Mouse (Mus musculus): ENCODE data around the gene Zfp688. TPM values are rescaled to one million over a fixed set of nuclear protein-coding genes. Genes with fewer than 3 reads are reported as not detected.
"Not testable (repeated sequence)": the region's sequence is repeated elsewhere in the genome, so short reads cannot be mapped to it uniquely, and the experiment has no call there.

Zfp688 gene
- polyA plus RNA-seq, 1 experiment from 2014 or later: 23.0 TPM

GRCm38 (mm10) chr7:127378310-127378921, 43.5 kb downstream of the Zfp688 start:
- no peak for ATAC-seq (ENCODE audit: borderline replicate concordance, extremely low read depth, low FRiP score, low TSS enrichment)
- peaks cover 5% of the 10 kb centered on the region; the same call in 1 of the 2 replicates for H3K4me1 ChIP-seq
- H3K27me3 ChIP-seq: no peaks in the 10 kb centered on the region
- H3K27ac ChIP-seq: no peak overlapping the region
- no peaks in the 10 kb centered on the region for H3K9me3 ChIP-seq
- 67% methylated on average over 6 of the region's 6 CpGs for WGBS
- H3K4me2 ChIP-seq: no peak overlapping the region
- H3K4me3 ChIP-seq: no peak overlapping the region
- H3K36me3 ChIP-seq: peaks cover 14% of the 10 kb centered on the region; the same call in 1 of the 2 replicates
- no peak overlapping the region for H3K9ac ChIP-seq

GRCm38 (mm10) chr7:127375271-127376245, 46.3 kb downstream of the Zfp688 start, which contains the start of gene Zfp747:
TSS of gene Zfp747 (minus strand) at chr7:127376050.
- not testable (repeated sequence) for H3K9me3 ChIP-seq, H3K27me3 ChIP-seq, H3K36me3 ChIP-seq, H3K4me1 ChIP-seq
- H3K27ac ChIP-seq: peak within 1 kb of the TSS; percentile 78
- H3K9ac ChIP-seq: peak within 1 kb of the TSS; percentile 80
- peak within 1 kb of the TSS; percentile 69 for H3K4me3 ChIP-seq
- peak; percentile 93 for ATAC-seq (ENCODE audit: borderline replicate concordance, extremely low read depth, low FRiP score, low TSS enrichment)
- peak within 1 kb of the TSS; percentile 72 for H3K4me2 ChIP-seq
- WGBS: under 1% methylated on average over 49 of the region's 49 CpGs

GRCm38 (mm10) chr7:127371870-127372269, 50.0 kb downstream of the Zfp688 start:
- not testable (repeated sequence) for H3K9ac ChIP-seq; H3K27ac ChIP-seq; H3K4me3 ChIP-seq; H3K4me1 ChIP-seq; ATAC-seq (ENCODE audit: borderline replicate concordance, extremely low read depth, low FRiP score, low TSS enrichment); H3K27me3 ChIP-seq; H3K4me2 ChIP-seq; H3K36me3 ChIP-seq; H3K9me3 ChIP-seq
- 73% methylated on average over 3 of the region's 3 CpGs for whole genome bisulfite sequencing

GRCm38 (mm10) chr7:127371213-127371612, 50.7 kb downstream of the Zfp688 start:
- Histone ChIP-seq H3K27ac (no peak overlapping the region), H3K36me3 (peaks cover 10% of the 10 kb centered on the region; the same call in 1 of the 2 replicates), H3K4me2 (no peak overlapping the region), H3K4me1 (peaks cover 5% of the 10 kb centered on the region; the same call in 1 of the 2 replicates), H3K9ac (no peak overlapping the region), H3K27me3 (no peaks in the 10 kb centered on the region), H3K9me3 (no peaks in the 10 kb centered on the region), H3K4me3 (no peak overlapping the region)
- 72% methylated on average over 2 of the region's 2 CpGs for WGBS
- no peak for ATAC-seq (ENCODE audit: borderline replicate concordance, extremely low read depth, low FRiP score, low TSS enrichment)

Other genes starting within 250 kb of the Zfp688 start
- gene Cd2bp2, start 226.0 kb downstream of the Zfp688 start, polyA plus RNA-seq (2015; fragmentation: Nextera tagmentation; extraction: Ambion mirVana): 61.7 and 63.6 TPM in 2 replicates
- gene Tbc1d10b, start 213.6 kb downstream of the Zfp688 start, polyA plus RNA-seq (2015; fragmentation: Nextera tagmentation; extraction: Ambion mirVana): 27.0 and 29.8 TPM in 2 replicates
- 14.0 and 21.2 TPM in 2 replicates for gene Mylpf, start 213.2 kb downstream of the Zfp688 start, polyA plus RNA-seq (2015; fragmentation: Nextera tagmentation; extraction: Ambion mirVana)
- gene Zfp553, start 189.0 kb downstream of the Zfp688 start, polyA plus RNA-seq (2015; fragmentation: Nextera tagmentation; extraction: Ambion mirVana): 36.8 and 37.4 TPM in 2 replicates
- 21.7 and 28.9 TPM in 2 replicates for gene Sept1, start 188.9 kb downstream of the Zfp688 start, polyA plus RNA-seq (2015; fragmentation: Nextera tagmentation; extraction: Ambion mirVana)
- 61.9 and 63.0 TPM in 2 replicates for gene Zfp771, start 177.8 kb downstream of the Zfp688 start, polyA plus RNA-seq (2015; fragmentation: Nextera tagmentation; extraction: Ambion mirVana)
- 161 and 190 TPM in 2 replicates for gene Dctpp1, start 161.4 kb downstream of the Zfp688 start, polyA plus RNA-seq (2015; fragmentation: Nextera tagmentation; extraction: Ambion mirVana)
- gene Sephs2, start 148.0 kb downstream of the Zfp688 start, polyA plus RNA-seq (2015; fragmentation: Nextera tagmentation; extraction: Ambion mirVana): 66.9 and 69.3 TPM in 2 replicates
- 1.4 and 2.3 TPM in 2 replicates for gene Itgal, start 125.8 kb downstream of the Zfp688 start, polyA plus RNA-seq (2015; fragmentation: Nextera tagmentation; extraction: Ambion mirVana)
- gene Zfp768, start 76.5 kb downstream of the Zfp688 start, polyA plus RNA-seq (2015; fragmentation: Nextera tagmentation; extraction: Ambion mirVana): 16.8 and 18.1 TPM in 2 replicates
- gene Zfp747, start 46.0 kb downstream of the Zfp688 start, polyA plus RNA-seq (2015; fragmentation: Nextera tagmentation; extraction: Ambion mirVana): 9.5 TPM in 2 replicates
- 7.3 and 7.9 TPM in 2 replicates for gene 9130019O22Rik, start 34.9 kb downstream of the Zfp688 start, polyA plus RNA-seq (2015; fragmentation: Nextera tagmentation; extraction: Ambion mirVana)
- 6.7 and 7.0 TPM in 2 replicates for gene E430018J23Rik, start 28.4 kb downstream of the Zfp688 start, polyA plus RNA-seq (2015; fragmentation: Nextera tagmentation; extraction: Ambion mirVana)
- 9.0 and 10.0 TPM in 2 replicates for gene Zfp764, start 15.2 kb downstream of the Zfp688 start, polyA plus RNA-seq (2015; fragmentation: Nextera tagmentation; extraction: Ambion mirVana)
- gene Zfp689, start 27.1 kb upstream of the Zfp688 start, polyA plus RNA-seq (2015; fragmentation: Nextera tagmentation; extraction: Ambion mirVana): 6.4 and 6.5 TPM in 2 replicates
- gene Prr14, start 37.5 kb upstream of the Zfp688 start, polyA plus RNA-seq (2015; fragmentation: Nextera tagmentation; extraction: Ambion mirVana): 37.1 and 40.4 TPM in 2 replicates
- 12.2 and 13.3 TPM in 2 replicates for gene Fbrs, start 57.1 kb upstream of the Zfp688 start, polyA plus RNA-seq (2015; fragmentation: Nextera tagmentation; extraction: Ambion mirVana)
- 51.2 and 63.7 TPM in 2 replicates for gene Srcap, start 89.9 kb upstream of the Zfp688 start, polyA plus RNA-seq (2015; fragmentation: Nextera tagmentation; extraction: Ambion mirVana)
- gene Gm42715, start 97.5 kb upstream of the Zfp688 start, polyA plus RNA-seq (2015; fragmentation: Nextera tagmentation; extraction: Ambion mirVana): 13.8 and 15.4 TPM in 2 replicates
- 4.7 and 7.7 TPM in 2 replicates for gene Tmem265, start 139.3 kb upstream of the Zfp688 start, polyA plus RNA-seq (2015; fragmentation: Nextera tagmentation; extraction: Ambion mirVana)
- gene Phkg2, start 151.3 kb upstream of the Zfp688 start, polyA plus RNA-seq (2015; fragmentation: Nextera tagmentation; extraction: Ambion mirVana): 34.0 and 40.5 TPM in 2 replicates
- gene Ccdc189, start 166.5 kb upstream of the Zfp688 start, polyA plus RNA-seq (2015; fragmentation: Nextera tagmentation; extraction: Ambion mirVana): 12.8 and 15.7 TPM in 2 replicates
- gene Rnf40, start 166.7 kb upstream of the Zfp688 start, polyA plus RNA-seq (2015; fragmentation: Nextera tagmentation; extraction: Ambion mirVana): 46.9 and 49.0 TPM in 2 replicates
- 12.1 and 12.2 TPM in 2 replicates for gene Zfp629, start 193.7 kb upstream of the Zfp688 start, polyA plus RNA-seq (2015; fragmentation: Nextera tagmentation; extraction: Ambion mirVana)

Measured in lung, embryonic 15.5 days (tissue).